Mouse (Mus musculus): ENCODE results near the gene Mrps35. TPM values are rescaled to one million over a fixed set of nuclear protein-coding genes. Genes with fewer than 3 reads are reported as not detected.

Gene Mrps35
- polyA plus RNA-seq, 1 experiment from 2014 or later: 70.5 TPM

DNA sequence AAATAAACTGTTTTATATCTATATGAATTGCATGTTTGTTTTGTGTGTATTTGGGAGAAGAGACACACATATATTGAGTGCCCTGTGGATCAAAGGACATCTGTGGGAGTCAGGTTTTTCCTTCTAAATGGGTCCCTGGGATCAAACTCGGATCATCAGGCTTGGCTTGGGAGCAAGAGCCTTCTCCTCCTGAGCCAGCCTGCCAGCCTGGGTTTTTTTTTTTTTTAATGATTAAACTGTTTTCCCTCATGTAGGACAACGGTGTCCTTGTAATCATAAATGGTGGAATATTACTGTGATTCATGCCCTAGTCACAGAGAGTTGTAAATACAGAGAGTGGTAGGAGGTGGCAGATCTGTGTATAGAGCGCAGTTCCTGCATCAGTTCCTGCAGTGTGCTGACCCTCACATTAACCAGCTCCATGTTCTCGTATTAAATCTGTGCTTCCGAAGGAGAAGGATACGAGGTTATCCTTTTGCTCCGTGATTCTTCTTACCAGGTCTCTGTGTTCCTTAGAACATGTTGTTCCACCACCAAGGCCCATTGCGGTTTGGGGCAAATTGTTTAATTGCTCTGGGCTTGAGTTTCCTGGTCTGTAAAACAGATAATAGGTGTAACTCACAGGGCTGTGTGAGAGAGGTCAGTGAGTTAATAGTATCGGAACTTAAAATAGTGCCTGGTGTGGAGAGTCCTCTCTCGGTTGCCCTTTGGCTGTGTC is 21.8 kb downstream of the Mrps35 start:
- peaks cover 33% of the 10 kb centered on the region for H3K36me3 ChIP-seq
- no peaks in the 10 kb centered on the region for H3K27me3 ChIP-seq (replicated peaks)
- whole genome bisulfite sequencing: 73% methylated on average over 10 of the region's 10 CpGs
- no peak for ATAC-seq (ENCODE audit: low FRiP score, low read depth)
- H3K4me1 ChIP-seq: 0 out of 2 replicates have a peak, but pooled peaks cover 3% of the 10 kb centered on the region
- H3K4me2 ChIP-seq (replicated peaks): no peak overlapping the region
- H3K4me3 ChIP-seq: no peak overlapping the region
- no peak overlapping the region for H3K9ac ChIP-seq
- H3K9me3 ChIP-seq: no peaks in the 10 kb centered on the region
- no peak overlapping the region for H3K27ac ChIP-seq

DNA sequence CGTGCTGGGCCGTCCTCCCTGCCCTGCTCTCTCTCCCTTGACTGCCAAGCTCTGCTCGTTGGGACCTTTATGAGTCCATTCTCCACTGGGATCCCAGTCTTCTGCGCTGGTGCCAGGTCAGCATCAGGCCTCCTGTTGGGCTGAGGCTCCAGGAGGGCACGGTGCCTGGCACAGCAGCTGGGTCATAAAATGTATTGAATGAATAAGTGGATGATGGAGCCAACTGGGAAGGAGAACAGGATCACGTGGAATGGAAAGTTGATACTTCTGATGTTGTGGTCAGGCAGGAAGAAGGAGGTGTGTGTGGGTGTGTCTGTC is 22.3 kb downstream of the Mrps35 start:
- no peak overlapping the region for H3K4me3 ChIP-seq
- peaks cover 33% of the 10 kb centered on the region for H3K36me3 ChIP-seq
- WGBS: 60% methylated on average over 6 of the region's 6 CpGs
- 0 out of 2 replicates have a peak, but pooled peaks cover 3% of the 10 kb centered on the region for H3K4me1 ChIP-seq
- no peak overlapping the region for H3K27ac ChIP-seq
- H3K4me2 ChIP-seq (replicated peaks): no peak overlapping the region
- no peaks in the 10 kb centered on the region for H3K27me3 ChIP-seq (replicated peaks)
- no peak for ATAC-seq (ENCODE audit: low FRiP score, low read depth)
- no peak overlapping the region for H3K9ac ChIP-seq
- no peaks in the 10 kb centered on the region for H3K9me3 ChIP-seq

DNA sequence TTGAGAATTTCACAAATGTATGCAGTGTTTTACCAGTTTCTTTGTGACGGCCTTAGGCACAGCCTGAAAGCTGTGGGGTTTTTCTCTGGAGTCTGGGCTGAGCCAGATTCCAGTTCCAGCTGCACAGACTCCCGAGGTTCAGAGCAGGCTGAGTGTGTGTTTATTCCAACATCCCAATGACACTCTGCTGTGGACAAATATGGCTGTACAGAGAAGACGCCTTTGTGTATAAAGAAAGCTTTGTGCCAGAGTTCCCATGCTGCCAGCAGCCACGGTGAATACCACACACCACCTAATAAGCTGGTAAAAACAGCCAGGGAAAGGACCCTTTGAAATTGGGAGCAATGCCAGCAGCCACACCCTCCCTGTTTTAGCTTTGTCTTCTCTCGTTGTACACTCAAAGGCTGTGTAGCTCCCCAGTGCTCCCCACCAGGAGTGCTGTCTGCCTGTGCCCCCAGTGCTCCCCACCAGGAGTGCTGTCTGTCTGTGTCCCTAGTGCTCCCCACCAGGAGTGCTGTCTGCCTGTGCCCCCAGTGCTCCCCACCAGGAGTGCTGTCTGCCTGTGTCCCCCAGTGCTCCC is 33.3 kb downstream of the Mrps35 start:
- no peaks in the 10 kb centered on the region for H3K9me3 ChIP-seq
- no peaks in the 10 kb centered on the region for H3K27me3 ChIP-seq (replicated peaks)
- H3K9ac ChIP-seq: no peak overlapping the region
- no peaks in the 10 kb centered on the region for H3K4me1 ChIP-seq
- 53% methylated on average over 5 of the region's 5 CpGs for WGBS
- H3K27ac ChIP-seq: no peak overlapping the region
- H3K4me2 ChIP-seq (replicated peaks): no peak overlapping the region
- no peak overlapping the region for H3K4me3 ChIP-seq
- peaks cover 22% of the 10 kb centered on the region for H3K36me3 ChIP-seq
- ATAC-seq (ENCODE audit: low FRiP score, low read depth): no peak; the same call in 1 of the 2 replicates

DNA sequence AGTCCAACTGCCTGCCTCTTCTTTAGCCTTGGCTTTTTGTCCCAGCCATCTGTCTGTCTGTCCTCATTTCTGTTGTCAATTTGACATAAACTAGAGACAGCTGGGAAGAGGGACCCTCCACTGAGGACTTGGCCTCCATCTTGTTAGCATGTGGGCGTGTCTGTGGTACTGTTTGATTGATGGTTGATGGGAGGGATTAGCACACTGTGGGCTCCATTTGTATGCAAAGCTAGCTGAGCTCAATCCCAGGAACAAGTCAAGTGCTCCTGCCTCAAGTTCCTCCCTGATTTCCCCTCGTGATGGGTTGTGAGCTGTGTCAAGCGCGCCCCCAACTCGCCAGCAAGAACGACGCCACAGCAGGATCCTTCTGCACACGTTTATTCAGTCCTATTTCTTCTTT is 34.3 kb downstream of the Mrps35 start:
- no peaks in the 10 kb centered on the region for H3K4me1 ChIP-seq
- no peaks in the 10 kb centered on the region for H3K9me3 ChIP-seq
- H3K9ac ChIP-seq: no peak overlapping the region
- ATAC-seq (ENCODE audit: low FRiP score, low read depth): no peak
- no peak overlapping the region for H3K4me2 ChIP-seq (replicated peaks)
- H3K27me3 ChIP-seq (replicated peaks): no peaks in the 10 kb centered on the region
- no peak overlapping the region for H3K4me3 ChIP-seq
- WGBS: 76% methylated on average over 8 of the region's 8 CpGs
- H3K27ac ChIP-seq: no peak overlapping the region
- peaks cover 12% of the 10 kb centered on the region for H3K36me3 ChIP-seq

DNA sequence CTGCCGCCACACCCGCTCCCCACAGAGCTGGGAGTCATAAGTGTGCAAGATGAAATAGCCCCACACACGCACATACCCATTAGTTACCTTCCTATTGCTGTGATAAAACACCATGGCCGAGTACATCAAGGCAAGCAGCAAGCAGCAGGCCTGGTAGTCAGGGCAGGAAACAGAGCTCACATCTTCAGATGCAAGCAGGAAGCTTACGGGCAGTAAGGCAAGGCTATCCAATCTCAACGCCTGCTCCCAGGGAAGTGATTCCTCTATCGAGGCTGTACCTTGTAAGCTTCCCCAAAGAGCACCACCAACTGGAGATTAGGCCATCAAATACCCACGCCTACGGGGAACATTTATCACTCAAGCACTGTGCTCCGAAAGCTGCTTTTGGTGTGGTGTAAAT is 37.4 kb downstream of the Mrps35 start:
- no peaks in the 10 kb centered on the region for H3K9me3 ChIP-seq
- H3K4me2 ChIP-seq (replicated peaks): no peak overlapping the region
- no peak overlapping the region for H3K9ac ChIP-seq
- no peaks in the 10 kb centered on the region for H3K27me3 ChIP-seq (replicated peaks)
- no peak overlapping the region for H3K27ac ChIP-seq
- WGBS: 92% methylated on average over 10 of the region's 10 CpGs
- no peak for ATAC-seq (ENCODE audit: low FRiP score, low read depth)
- no peaks in the 10 kb centered on the region for H3K4me1 ChIP-seq
- no peak overlapping the region for H3K4me3 ChIP-seq
- no peaks in the 10 kb centered on the region for H3K36me3 ChIP-seq

DNA sequence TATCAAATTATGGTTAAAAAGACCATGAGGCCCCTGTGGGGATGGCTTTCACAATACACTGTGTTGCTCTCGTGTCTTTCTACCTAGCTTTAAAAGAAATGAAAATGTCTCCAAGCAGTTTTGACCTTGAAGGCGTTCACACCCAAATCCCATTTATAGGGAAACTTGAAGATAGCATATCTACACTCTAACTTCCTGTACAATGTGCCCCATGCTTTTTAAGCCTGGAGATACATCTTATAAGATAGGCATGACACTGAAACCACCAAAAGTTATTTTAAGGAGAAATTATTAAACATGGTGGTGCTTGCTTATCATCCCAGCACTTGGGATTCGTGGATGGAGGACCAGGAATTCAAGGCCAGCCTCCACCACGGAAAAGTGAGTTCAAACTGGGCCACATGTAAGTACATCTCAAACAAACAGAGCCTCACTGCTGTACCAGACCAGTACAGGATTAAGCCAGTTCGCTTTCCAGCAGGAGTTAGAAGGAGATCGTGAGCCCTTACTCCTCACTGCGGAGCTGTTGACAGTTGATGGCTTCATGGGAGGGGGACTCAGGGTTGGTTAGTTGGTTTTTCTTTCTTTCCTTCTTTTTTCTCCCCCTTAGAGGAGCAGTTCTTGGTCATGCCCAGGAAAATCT is 43.0 kb downstream of the Mrps35 start:
- no peaks in the 10 kb centered on the region for H3K27me3 ChIP-seq (replicated peaks)
- H3K36me3 ChIP-seq: no peaks in the 10 kb centered on the region
- no peak overlapping the region for H3K4me2 ChIP-seq (replicated peaks)
- no peaks in the 10 kb centered on the region for H3K9me3 ChIP-seq
- H3K4me3 ChIP-seq: no peak overlapping the region
- 66% methylated on average over 7 of the region's 7 CpGs for WGBS
- H3K9ac ChIP-seq: no peak overlapping the region
- peaks cover 9% of the 10 kb centered on the region for H3K4me1 ChIP-seq
- H3K27ac ChIP-seq: no peak overlapping the region
- no peak for ATAC-seq (ENCODE audit: low FRiP score, low read depth)

DNA sequence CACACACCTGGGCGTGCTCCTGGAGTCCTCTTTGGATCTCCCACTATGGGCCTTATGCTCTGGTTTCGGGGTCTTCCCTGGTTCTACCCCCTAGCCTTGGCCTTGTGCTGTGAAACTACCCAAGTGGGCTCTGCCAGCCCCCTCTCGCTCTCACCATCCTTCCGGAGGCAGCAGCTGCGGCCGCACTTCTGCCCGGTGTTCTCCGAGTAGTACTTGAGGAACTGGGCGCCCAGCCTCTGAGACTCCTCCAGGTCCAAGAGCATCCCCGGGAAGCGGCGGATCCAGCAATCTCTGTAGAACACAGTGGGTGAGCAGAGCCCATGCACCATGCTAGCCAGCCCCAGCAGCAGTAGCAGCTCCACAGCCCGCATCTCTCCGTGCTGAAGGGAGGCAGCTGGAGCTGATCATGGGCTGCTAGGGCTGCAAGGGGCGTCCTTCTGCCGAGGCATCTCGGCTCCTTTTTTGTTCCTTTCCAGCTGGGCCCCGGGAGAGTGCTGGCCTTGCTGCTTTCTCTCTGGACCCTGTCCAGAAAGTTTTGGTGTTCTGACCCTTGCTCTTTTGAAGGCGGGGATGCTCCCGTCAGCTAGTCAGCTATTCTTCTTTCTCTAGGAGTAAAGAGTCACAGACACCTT is 44.1 kb downstream of the Mrps35 start, which contains the start of gene Mansc4:
Mansc4 (minus strand) TSS at position 439 of the 632 bp plus-strand sequence.
- Histone ChIP-seq H3K9me3 (no peaks in the 10 kb centered on the region), H3K4me1 (peaks cover 9% of the 10 kb centered on the region), H3K9ac (0 out of 2 replicates have a peak within 1 kb of the TSS, but pooled peaks have one; percentile 26), H3K27ac (no peak within 1 kb of the TSS), H3K4me2 (replicated peaks) (peak within 1 kb of the TSS; percentile 57), H3K36me3 (no peaks in the 10 kb centered on the region), H3K27me3 (replicated peaks) (no peaks in the 10 kb centered on the region), H3K4me3 (peak within 1 kb of the TSS; percentile 15; the same call in 1 of the 2 replicates)
- WGBS: 6% methylated on average over 20 of the region's 20 CpGs
- no peak for ATAC-seq (ENCODE audit: low FRiP score, low read depth)

DNA sequence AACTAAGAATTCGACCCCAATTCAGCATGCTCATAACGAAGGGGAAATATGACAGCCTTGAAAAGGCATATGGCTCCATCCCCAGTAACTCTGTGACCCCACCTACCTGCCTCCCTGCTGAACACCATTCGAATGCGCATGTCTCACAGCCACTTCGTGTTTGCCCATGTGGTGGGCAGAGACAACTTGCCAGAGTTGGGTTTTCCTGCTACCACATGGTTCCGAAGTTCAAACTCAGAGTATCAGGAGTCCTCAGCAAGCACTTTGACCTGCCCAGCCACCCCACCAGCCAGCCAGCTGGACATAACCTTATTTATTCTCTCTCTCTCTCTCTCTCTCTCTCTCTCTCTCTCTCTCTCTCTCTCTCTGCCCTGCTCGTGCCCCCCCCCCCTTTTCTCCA is 45.2 kb downstream of the Mrps35 start:
- Histone ChIP-seq H3K4me1 (peaks cover 19% of the 10 kb centered on the region), H3K9ac (no peak overlapping the region), H3K36me3 (no peaks in the 10 kb centered on the region), H3K4me3 (no peak overlapping the region), H3K9me3 (no peaks in the 10 kb centered on the region), H3K27ac (no peak overlapping the region), H3K27me3 (replicated peaks) (no peaks in the 10 kb centered on the region), H3K4me2 (replicated peaks) (no peak overlapping the region)
- no peak for ATAC-seq (ENCODE audit: low FRiP score, low read depth)
- WGBS: 49% methylated on average over 7 of the region's 7 CpGs

DNA sequence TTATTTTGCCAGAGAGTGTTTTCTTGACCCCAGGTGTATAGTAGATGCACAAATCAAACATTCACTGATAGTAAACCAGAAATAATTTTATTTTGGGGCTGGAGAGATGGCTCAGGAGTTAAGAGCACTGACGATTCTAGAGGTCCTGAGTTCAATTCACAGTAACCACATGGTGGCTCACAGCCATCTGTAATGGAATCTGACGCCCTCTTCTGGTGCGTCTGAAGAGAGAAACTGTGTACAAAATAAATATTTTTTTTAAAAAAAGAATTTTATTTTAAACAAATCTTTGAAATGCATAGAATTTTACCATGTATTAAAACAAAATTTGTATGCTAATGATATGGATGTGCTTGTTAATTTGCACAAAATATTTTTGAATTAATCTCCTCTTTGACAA is 46.0 kb downstream of the Mrps35 start:
- Histone ChIP-seq H3K27me3 (replicated peaks) (no peaks in the 10 kb centered on the region), H3K36me3 (no peaks in the 10 kb centered on the region), H3K9ac (no peak overlapping the region), H3K27ac (no peak overlapping the region), H3K4me3 (no peak overlapping the region), H3K4me2 (replicated peaks) (no peak overlapping the region), H3K4me1 (peaks cover 19% of the 10 kb centered on the region), H3K9me3 (no peaks in the 10 kb centered on the region)
- 82% methylated on average over 3 of the region's 3 CpGs for WGBS
- ATAC-seq (ENCODE audit: low FRiP score, low read depth): no peak

DNA sequence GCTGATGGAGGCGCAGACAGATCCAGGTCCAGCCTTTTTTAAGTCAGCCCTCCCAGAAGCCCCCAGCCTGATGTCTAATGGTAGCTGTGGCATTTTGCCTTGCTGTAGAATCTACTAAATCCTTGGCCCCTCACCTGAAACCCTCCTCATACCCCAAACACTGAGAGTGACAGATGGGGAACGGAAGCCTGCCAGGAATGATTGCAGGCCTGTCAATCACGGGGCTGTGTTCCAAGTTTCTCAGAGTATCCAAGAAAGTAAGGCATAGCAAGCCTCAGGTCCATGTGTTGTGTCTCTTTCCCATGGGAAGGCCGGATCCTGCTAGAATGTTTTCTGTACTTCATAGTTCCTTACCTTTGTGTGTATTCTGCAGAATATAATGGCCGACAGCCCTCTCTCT is 47.6 kb downstream of the Mrps35 start:
- Histone ChIP-seq H3K27me3 (replicated peaks) (no peaks in the 10 kb centered on the region), H3K4me1 (peaks cover 23% of the 10 kb centered on the region), H3K4me3 (no peak overlapping the region), H3K27ac (no peak overlapping the region), H3K9ac (no peak overlapping the region), H3K4me2 (replicated peaks) (peak overlapping the region; percentile 81), H3K9me3 (no peaks in the 10 kb centered on the region), H3K36me3 (no peaks in the 10 kb centered on the region)
- no peak for ATAC-seq (ENCODE audit: low FRiP score, low read depth)
- WGBS: 77% methylated on average over 5 of the region's 5 CpGs

DNA sequence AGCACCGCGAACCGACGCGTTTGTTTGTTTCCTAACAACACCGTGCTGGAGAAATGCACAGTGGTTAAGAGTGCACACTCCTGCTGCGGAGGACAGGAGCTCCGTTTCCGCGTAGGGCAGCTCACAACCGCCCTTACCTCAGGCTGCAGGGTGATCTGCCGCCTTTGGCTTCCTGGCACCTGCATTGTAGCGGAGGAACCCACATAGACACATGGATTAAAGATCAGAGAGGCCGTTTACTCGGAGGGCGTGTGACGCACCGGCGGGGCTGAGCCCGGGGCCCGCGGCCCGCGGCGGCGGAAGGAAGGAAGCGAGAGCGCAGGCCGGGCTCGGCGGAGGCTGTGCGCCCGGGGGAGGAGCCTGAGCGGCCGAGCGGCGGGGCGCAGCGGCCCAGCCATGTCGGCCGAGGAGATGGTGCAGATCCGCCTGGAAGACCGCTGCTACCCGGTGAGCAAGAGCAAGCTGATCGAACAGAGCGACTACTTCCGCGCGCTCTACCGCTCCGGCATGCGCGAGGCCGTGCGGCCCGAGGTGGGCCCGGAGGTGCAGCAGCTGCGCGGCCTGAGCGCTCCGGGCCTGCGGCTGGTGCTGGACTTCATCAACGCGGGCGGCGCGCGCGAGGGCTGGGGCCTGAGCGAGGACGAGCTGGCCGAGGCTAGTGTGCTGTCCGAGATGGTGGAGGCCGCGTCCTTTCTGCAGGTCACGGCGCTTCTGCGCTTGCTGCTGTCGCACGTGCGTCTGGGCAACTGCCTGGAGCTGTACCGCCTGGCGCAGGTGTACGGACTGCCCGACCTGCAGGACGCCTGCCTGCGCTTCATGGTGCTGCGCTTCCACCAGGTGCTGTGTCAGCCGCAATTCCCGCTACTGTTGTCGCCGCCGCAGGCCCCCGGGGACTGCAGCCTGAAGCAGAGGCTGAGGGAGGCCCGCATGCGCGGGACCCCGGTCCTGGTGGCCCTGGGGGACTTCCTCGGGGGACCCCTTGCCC is 48.9 kb downstream of the Mrps35 start, which contains the start of gene Klhl42:
Klhl42 (plus strand) TSS at position 244 of the 985 bp plus-strand sequence.
- WGBS: under 1% methylated on average over 99 of the region's 99 CpGs
- H3K36me3 ChIP-seq: peaks cover 5% of the 10 kb centered on the region; the same call in 1 of the 2 replicates
- no peaks in the 10 kb centered on the region for H3K9me3 ChIP-seq
- no peaks in the 10 kb centered on the region for H3K27me3 ChIP-seq (replicated peaks)
- peaks cover 22% of the 10 kb centered on the region for H3K4me1 ChIP-seq
- H3K9ac ChIP-seq: peak within 1 kb of the TSS; percentile 83
- H3K4me3 ChIP-seq: peak within 1 kb of the TSS; percentile 74
- H3K4me2 ChIP-seq (replicated peaks): peak within 1 kb of the TSS; percentile 81
- peak within 1 kb of the TSS; percentile 66 for H3K27ac ChIP-seq
- peak; percentile 91 for ATAC-seq (ENCODE audit: low FRiP score, low read depth)

Data from neural tube, embryonic 12.5 days (tissue).